Mouse (Mus musculus): ENCODE results near the gene Tanc2.

Tanc2 gene

GRCm38 (mm10) chr11:105952911-105953386 lies 363.2 kb downstream of the Tanc2 start, which contains the start of gene Cyb561:
Gene Cyb561 (minus strand): TSS chr11:105953336.
- ATAC-seq (ENCODE audit: low TSS enrichment) = no peak

GRCm38 (mm10) chr11:105953402-105953801 lies 363.6 kb downstream of the Tanc2 start:
- no peak for ATAC-seq (ENCODE audit: low TSS enrichment)

GRCm38 (mm10) chr11:105955815-105956430 lies 366.1 kb downstream of the Tanc2 start:
- ATAC-seq (ENCODE audit: low TSS enrichment) = no peak

DNA sequence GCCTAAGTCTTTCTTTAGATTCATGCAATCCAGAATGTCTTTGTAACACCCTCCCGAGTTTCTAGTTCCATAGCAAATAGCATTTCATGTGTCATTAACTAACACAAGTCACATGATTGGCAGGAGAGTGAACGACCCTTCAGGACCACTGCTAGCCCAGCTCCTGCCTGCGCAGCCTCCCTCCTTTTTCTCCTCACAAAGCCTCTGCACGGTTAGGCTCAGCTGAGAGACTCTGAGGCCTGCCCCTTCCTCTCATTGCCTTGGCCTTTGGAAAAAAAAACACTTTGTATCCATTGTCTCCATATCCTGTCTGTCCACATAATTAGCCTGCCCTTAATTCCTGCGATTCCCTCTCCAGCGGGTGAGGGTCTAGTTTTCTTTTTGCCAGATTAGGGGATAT lies 367.7 kb downstream of the Tanc2 start:
- no peak for ATAC-seq (ENCODE audit: low TSS enrichment)

- ATAC-seq (ENCODE audit: low TSS enrichment) = no peak
These were observed 368.8 kb downstream of the Tanc2 start for GRCm38 (mm10) chr11:105958566-105958965.

DNA sequence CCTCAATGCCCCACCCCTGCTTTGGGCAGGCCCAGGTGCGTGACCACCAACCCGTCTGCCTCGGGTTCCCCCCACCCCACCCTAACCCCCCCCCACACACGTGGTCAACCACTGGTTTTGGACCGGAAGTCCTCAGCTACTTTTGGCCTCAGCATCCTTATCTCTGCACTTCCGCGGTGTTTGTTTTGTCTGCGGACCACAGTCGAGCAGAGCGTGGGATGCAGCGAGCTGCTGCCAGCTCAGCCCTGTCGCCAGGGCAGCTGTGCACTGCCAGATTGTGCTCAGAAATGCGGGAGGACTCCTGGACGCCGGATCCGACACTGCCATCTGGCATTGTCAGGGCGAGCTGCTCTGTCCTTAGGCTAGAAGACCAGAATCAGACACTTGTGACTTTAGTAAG lies 369.6 kb downstream of the Tanc2 start:
- ATAC-seq (ENCODE audit: low TSS enrichment) = peak; percentile 81

- ATAC-seq (ENCODE audit: low TSS enrichment) = no peak
These were observed 374.9 kb downstream of the Tanc2 start for GRCm38 (mm10) chr11:105964691-105965090.

DNA sequence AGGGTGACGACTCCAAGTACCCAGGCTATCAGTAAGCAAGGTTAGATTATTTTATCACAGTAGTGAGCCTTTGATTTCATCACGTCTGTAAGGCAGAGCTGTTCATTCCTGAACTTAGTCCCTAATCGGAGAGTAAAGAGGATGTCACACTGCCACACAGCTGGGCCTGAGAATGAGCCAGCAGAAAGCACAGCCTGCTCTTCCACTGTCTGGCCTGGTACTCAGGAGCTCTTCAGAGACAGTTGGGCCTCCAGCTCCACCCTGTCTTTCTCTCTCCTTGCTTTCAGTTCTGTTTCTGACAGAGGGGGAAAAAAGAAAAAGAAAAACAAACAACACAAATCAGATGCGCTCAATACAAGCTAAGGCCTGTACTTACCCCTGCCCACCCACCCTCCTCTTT lies 376.5 kb downstream of the Tanc2 start:
- ATAC-seq (ENCODE audit: low TSS enrichment) = no peak

DNA sequence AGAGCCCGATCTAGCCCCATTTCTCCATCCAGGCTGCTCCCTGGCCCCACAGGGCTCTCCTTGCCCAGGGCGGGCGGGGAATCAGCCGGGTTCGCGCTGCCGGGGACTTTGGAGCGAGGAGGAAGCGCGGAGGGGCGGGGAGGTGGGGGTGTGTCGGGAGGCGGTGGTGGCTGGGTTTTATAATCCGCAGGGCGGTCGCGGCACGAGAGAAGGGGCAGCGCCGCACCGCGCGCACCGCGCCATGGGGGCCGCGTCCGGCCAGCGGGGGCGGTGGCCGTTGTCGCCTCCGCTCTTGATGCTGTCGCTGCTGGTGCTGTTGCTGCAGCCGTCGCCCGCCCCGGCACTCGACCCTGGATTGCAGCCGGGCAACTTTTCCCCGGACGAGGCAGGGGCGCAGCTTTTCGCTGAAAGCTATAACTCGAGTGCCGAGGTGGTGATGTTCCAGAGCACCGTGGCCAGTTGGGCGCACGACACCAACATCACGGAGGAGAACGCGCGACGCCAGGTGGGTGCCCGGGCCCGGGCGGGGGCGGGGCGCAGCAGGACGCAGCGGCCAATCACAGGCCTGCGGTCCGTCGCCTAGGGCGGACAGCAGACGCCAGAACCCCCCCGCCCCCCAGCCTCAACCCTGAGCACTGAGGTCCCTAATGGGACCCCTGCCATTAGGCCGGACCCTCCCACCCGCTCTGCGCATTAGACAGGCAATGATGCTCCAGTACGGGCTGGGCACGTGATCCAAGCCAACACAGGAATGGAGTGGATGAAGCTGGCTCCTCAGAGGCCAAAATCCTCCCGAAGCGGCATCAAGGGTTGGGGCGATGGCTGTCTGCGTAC lies 378.2 kb downstream of the Tanc2 start, which contains the start of gene Ace:
Gene Ace (plus strand): TSS at position 205 of the 834 bp plus-strand sequence.
- ATAC-seq (ENCODE audit: low TSS enrichment) = peak; percentile 32; the same call in 1 of the 2 replicates

- no peak for ATAC-seq (ENCODE audit: low TSS enrichment)
These were observed 379.2 kb downstream of the Tanc2 start for GRCm38 (mm10) chr11:105968948-105969347.

DNA sequence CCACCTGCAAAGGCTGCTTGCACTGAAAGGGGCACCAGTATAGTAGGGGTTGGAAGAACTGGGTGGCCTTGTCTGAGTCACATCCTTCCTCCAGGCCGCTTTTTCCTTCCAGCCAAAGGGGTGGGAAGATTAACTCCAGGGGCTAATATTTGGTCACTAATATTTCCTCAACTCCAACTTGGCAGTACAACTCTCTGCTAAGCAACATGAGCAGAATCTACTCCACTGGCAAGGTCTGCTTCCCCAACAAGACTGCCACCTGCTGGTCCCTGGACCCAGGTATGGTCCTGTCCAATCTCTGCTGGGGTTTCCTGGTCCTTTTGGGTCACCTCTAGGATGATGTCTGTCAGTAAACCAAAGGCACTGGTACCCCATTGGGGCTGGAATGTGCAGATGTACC lies 379.7 kb downstream of the Tanc2 start:
- no peak for ATAC-seq (ENCODE audit: low TSS enrichment)

GRCm38 (mm10) chr11:105974593-105974992 lies 384.8 kb downstream of the Tanc2 start:
- no peak for ATAC-seq (ENCODE audit: low TSS enrichment)

DNA sequence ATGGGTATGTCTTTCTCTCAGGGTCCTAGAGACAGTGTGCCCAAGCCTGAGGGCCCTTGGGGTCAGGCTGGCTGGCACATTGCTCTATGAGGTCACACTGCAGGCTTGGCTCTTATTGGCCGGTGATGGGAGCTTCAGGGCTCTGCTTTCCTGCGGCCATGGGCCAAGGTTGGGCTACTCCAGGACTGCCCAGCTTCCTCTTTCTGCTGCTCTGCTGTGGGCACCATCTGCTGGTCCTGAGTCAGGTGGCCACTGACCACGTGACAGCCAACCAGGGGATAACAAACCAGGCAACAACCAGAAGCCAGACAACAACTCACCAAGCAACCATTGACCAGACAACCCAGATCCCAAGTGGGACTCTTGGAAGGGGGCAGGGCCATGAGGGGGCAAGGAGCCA lies 385.3 kb downstream of the Tanc2 start:
- no peak for ATAC-seq (ENCODE audit: low TSS enrichment)

- no peak for ATAC-seq (ENCODE audit: low TSS enrichment)
These were observed 385.9 kb downstream of the Tanc2 start for GRCm38 (mm10) chr11:105975636-105976035.

- no peak for ATAC-seq (ENCODE audit: low TSS enrichment)
These were observed 388.4 kb downstream of the Tanc2 start for GRCm38 (mm10) chr11:105978232-105978631.

DNA sequence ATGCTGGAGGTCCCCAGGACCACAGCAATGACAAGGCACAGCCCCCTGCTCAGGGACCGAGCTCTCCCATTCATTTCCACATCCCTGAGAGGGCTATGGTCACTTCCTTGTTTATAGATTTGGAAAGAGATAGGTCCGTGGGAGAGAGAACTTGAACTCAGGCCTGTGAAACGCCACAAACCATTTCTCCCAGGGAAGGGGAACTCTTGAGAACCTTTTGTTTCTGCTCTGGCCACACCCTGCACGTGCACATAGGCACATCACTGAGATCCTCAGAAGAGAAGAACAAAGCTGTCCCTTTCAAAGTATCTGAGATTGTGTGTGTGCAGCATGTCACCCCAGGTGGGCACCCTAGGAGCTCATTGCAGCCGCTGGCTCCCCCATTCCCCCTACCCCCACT lies 388.8 kb downstream of the Tanc2 start:
- no peak for ATAC-seq (ENCODE audit: low TSS enrichment)

All from frontal cortex, adult (tissue).